Mouse (Mus musculus) left cerebral cortex, postnatal 14 days (tissue): ENCODE data around the gene Gm21876. TPM values are rescaled to one million over a fixed set of nuclear protein-coding genes. Genes with fewer than 3 reads are reported as not detected.
"Not testable (repeated sequence)": the region's sequence is repeated elsewhere in the genome, so short reads cannot be mapped to it uniquely, and the experiment has no call there.

Source experiments
- DNase-seq, 2 experiments: peaks; one replicate each; pipeline ENCODE4 v3.0.0; 2021 to 2022; ENCODE audit warnings: low spot score in 2 of 2, mixed read lengths in 1 of 2
- intact Hi-C: fragments of 180-260 bp; cut with DNase I; formaldehyde crosslinking; loops from one replicate; pipeline ENCODE4 v1.15.1; 2025
- long read RNA-seq, 2 experiments: library from polyadenylated mRNA; stranded (forward); transcript quantifications; one replicate each; pipeline ENCODE4 v2.0.0; 2021
- total RNA-seq, 2 experiments: library from RNA; stranded (reverse); gene quantifications; 2 replicates each; pipeline ENCODE4 v1.2.3; 2021

Gm21876 gene
- total RNA-seq: not detected
- long read RNA-seq, experiment 1: 0 reads
- long read RNA-seq, experiment 2: 0 reads

- intact Hi-C loops: no loop called here
- DNase-seq: no peak
Measured at GRCm38 (mm10) chrX:21175553-21175952, at the start of gene Gm21876. Gene Gm21876 (minus strand): TSS chrX:21175653.

GRCm38 (mm10) chrX:21220422-21220821 lies 45.0 kb upstream of the Gm21876 start:
- DNase-seq: no peak
- intact Hi-C loops: no loop called here

GRCm38 (mm10) chrX:21146675-21147074 lies 28.8 kb downstream of the Gm21876 start:
- intact Hi-C loops, DNase-seq: not testable (repeated sequence)

Other genes starting within 250 kb of the Gm21876 start
- gene Cfp, start 244.1 kb downstream of the Gm21876 start, total RNA-seq: 10 to 100 TPM in 1 of 2 experiments, 1 to 10 TPM in 1; 8.1 to 14.5 TPM
- gene Elk1, start 225.0 kb downstream of the Gm21876 start, total RNA-seq: 10 to 100 TPM; 42.7 to 43.2 TPM
- 10 to 100 TPM; 10.4 TPM for gene Uxt, start 213.6 kb downstream of the Gm21876 start, total RNA-seq
- gene Zfp182, start 113.3 kb downstream of the Gm21876 start, total RNA-seq: 1 to 10 TPM; 8.9 to 9.2 TPM
- not detected for gene Spaca5, start 107.2 kb downstream of the Gm21876 start, total RNA-seq
- 1 to 10 TPM; 2.9 to 3.8 TPM for gene Zfp300, start 86.1 kb downstream of the Gm21876 start, total RNA-seq
- not detected for gene Ssxa1, start 59.8 kb downstream of the Gm21876 start, total RNA-seq